In genomic region chrX:12078195-12079058, GRCm38 (mm10) we compare ENCODE assay signal across 8 mouse cellular contexts.
DNase-seq lines count a peak whose midpoint lies in the region; ATAC-seq and TF ChIP-seq lines count a peak whose summit lies in the region.

No protein-coding gene starts in this region.

- H3K36me3 ChIP-seq in hindbrain, embryonic 14.5 days (replicated peaks; ENCODE audit: control insufficient read depth, insufficient read depth) = no peaks in the 10 kb centered on the region
- no peaks in the 10 kb centered on the region for H3K36me3 ChIP-seq in liver, embryonic 13.5 days
- no peaks in the 10 kb centered on the region for H3K36me3 ChIP-seq in neural tube, embryonic 12.5 days

- peak overlapping the region; percentile 61 for H3K4me3 ChIP-seq in left cerebral cortex, adult 2 months
- H3K4me3 ChIP-seq in hindbrain, embryonic 14.5 days (replicated peaks; ENCODE audit: low read length) = peak overlapping the region; percentile 62
- peak overlapping the region; percentile 72 for H3K4me3 ChIP-seq in liver, embryonic 13.5 days (replicated peaks)
- H3K4me3 ChIP-seq in neural tube, embryonic 12.5 days = peak overlapping the region; percentile 63

- intact Hi-C loops in left cerebral cortex, adult 2 months (cut with DNase I) = loop anchor here (2.0 to 10.0 kb wide), 6 partner anchors 56 to 1364 kb away; partner anchors contain the start of gene Mid1ip1

- 3% methylated on average over 68 of the region's 73 CpGs for WGBS in hindbrain, embryonic 14.5 days
- WGBS in liver, embryonic 13.5 days (ENCODE audit: insufficient replicate concordance) = 4% methylated on average over 70 of the region's 73 CpGs
- 3% methylated on average over 73 of the region's 73 CpGs for WGBS in neural tube, embryonic 12.5 days

- TF ChIP-seq CTCF in left cerebral cortex, adult 2 months (IDR thresholded peaks at IDR 0.05) = no peak

- peaks cover 72% of the 10 kb centered on the region for H3K27me3 ChIP-seq in hindbrain, embryonic 14.5 days (ENCODE audit: control insufficient read depth, insufficient read depth, low read length)
- peaks cover 89% of the 10 kb centered on the region for H3K27me3 ChIP-seq in liver, embryonic 13.5 days
- H3K27me3 ChIP-seq in neural tube, embryonic 12.5 days (replicated peaks) = peaks cover 65% of the 10 kb centered on the region

- DNase-seq in left cerebral cortex, adult 2 months (ENCODE audit: extremely low spot score in 1 of 2, low spot score in 2 of 2) = peak in 1 of 2 experiments; percentile 51
- no peak for DNase-seq in left cerebral cortex, adult 11 months (ENCODE audit: low spot score)
- DNase-seq in T-cell, adult 2 months (ENCODE audit: low spot score) = peak; percentile 27
- DNase-seq in hindbrain, embryonic 14.5 days (ENCODE audit: low spot score) = no peak
- DNase-seq in liver, embryonic 13.5 days = peak; percentile 27
- no peak for DNase-seq in layer of hippocampus, adult 9-10 months (ENCODE audit: low spot score)

- H3K4me1 ChIP-seq in hindbrain, embryonic 14.5 days (replicated peaks; ENCODE audit: control insufficient read depth, insufficient read depth, low read length) = peaks cover 15% of the 10 kb centered on the region
- H3K4me1 ChIP-seq in liver, embryonic 13.5 days (replicated peaks) = peaks cover 37% of the 10 kb centered on the region
- H3K4me1 ChIP-seq in neural tube, embryonic 12.5 days = peaks cover 33% of the 10 kb centered on the region

- H3K9ac ChIP-seq in hindbrain, embryonic 14.5 days = peak overlapping the region; percentile 80
- H3K9ac ChIP-seq in liver, embryonic 13.5 days = peak overlapping the region; percentile 81
- H3K9ac ChIP-seq in neural tube, embryonic 12.5 days = peak overlapping the region; percentile 84

- peak overlapping the region; percentile 62 for H3K4me2 ChIP-seq in hindbrain, embryonic 14.5 days (replicated peaks)
- H3K4me2 ChIP-seq in liver, embryonic 13.5 days = peak overlapping the region; percentile 91
- peak overlapping the region; percentile 66 for H3K4me2 ChIP-seq in neural tube, embryonic 12.5 days (replicated peaks)

- no peaks in the 10 kb centered on the region for H3K9me3 ChIP-seq in hindbrain, embryonic 14.5 days (ENCODE audit: control insufficient read depth, low read length)
- no peaks in the 10 kb centered on the region for H3K9me3 ChIP-seq in liver, embryonic 13.5 days (replicated peaks)
- H3K9me3 ChIP-seq in neural tube, embryonic 12.5 days = no peaks in the 10 kb centered on the region

- peak; percentile 35; the same call in 1 of the 2 replicates for ATAC-seq in erythroid progenitor cell, adult 5-6 weeks (replicated peaks; ENCODE audit: low FRiP score, poor library complexity, severe bottlenecking)
- no peak for ATAC-seq in hindbrain, embryonic 14.5 days (ENCODE audit: low FRiP score)
- peak; percentile 27 for ATAC-seq in liver, embryonic 13.5 days (ENCODE audit: low read depth)
- ATAC-seq in neural tube, embryonic 12.5 days (ENCODE audit: low FRiP score, low read depth) = no peak

- H3K27ac ChIP-seq in left cerebral cortex, adult 2 months = peak overlapping the region; percentile 53
- H3K27ac ChIP-seq in hindbrain, embryonic 14.5 days = peak overlapping the region; percentile 93
- H3K27ac ChIP-seq in liver, embryonic 13.5 days = peak overlapping the region; percentile 19; the same call in 1 of the 2 replicates
- H3K27ac ChIP-seq in neural tube, embryonic 12.5 days = 0 out of 2 replicates have a peak overlapping the region, but pooled peaks have one; percentile 7

Comparison
In these comparisons a context has a peak if more than half of its experiments do, and no peak if none do; other contexts are left out.
1. DNase-seq: peak in T-cell, adult 2 months (single experiment) and liver, embryonic 13.5 days (single experiment); none in left cerebral cortex, adult 11 months (single experiment), hindbrain, embryonic 14.5 days (single experiment) and layer of hippocampus, adult 9-10 months (single experiment).
2. H3K27ac ChIP-seq: peak in every context shown above with its lines; median percentile 93 in hindbrain, embryonic 14.5 days; 53 in left cerebral cortex, adult 2 months; 19 in liver, embryonic 13.5 days; 7 in neural tube, embryonic 12.5 days.
3. ATAC-seq: peak in erythroid progenitor cell, adult 5-6 weeks (single experiment) and liver, embryonic 13.5 days (single experiment); none in hindbrain, embryonic 14.5 days (single experiment) and neural tube, embryonic 12.5 days (single experiment).
4. Peak in every context shown above with its lines, with median percentiles within 50 percentile points of each other: H3K4me3 ChIP-seq, H3K4me2 ChIP-seq and H3K9ac ChIP-seq.